Mouse (Mus musculus): ENCODE data around the gene Hspb8. TPM values are rescaled to one million over a fixed set of nuclear protein-coding genes. Genes with fewer than 3 reads are reported as not detected.
"Not testable (repeated sequence)": the region's sequence is repeated elsewhere in the genome, so short reads cannot be mapped to it uniquely, and the experiment has no call there.

Gene Hspb8
- polyA plus RNA-seq, 1 experiment from 2014 or later: 6.1 TPM

GRCm38 (mm10) chr5:116445634-116446367, 23.1 kb upstream of the Hspb8 start:
- H3K9me3 ChIP-seq: no peaks in the 10 kb centered on the region
- H3K4me2 ChIP-seq: no peak overlapping the region
- ATAC-seq (ENCODE audit: low FRiP score): no peak
- no peaks in the 10 kb centered on the region for H3K27me3 ChIP-seq
- WGBS: 56% methylated on average over 10 of the region's 10 CpGs
- H3K36me3 ChIP-seq: peaks cover 43% of the 10 kb centered on the region
- 0 out of 2 replicates have a peak overlapping the region, but pooled peaks have one; percentile 23 for H3K27ac ChIP-seq
- no peak overlapping the region for H3K4me3 ChIP-seq
- no peak overlapping the region for H3K9ac ChIP-seq
- H3K4me1 ChIP-seq (replicated peaks): peaks cover 57% of the 10 kb centered on the region

GRCm38 (mm10) chr5:116444517-116444916, 21.9 kb upstream of the Hspb8 start:
- 51% methylated on average over 27 of the region's 27 CpGs for WGBS
- Histone ChIP-seq H3K27me3 (no peaks in the 10 kb centered on the region), H3K4me3 (no peak overlapping the region), H3K4me1 (replicated peaks) (peaks cover 56% of the 10 kb centered on the region), H3K4me2 (no peak overlapping the region), H3K27ac (peak overlapping the region; percentile 55), H3K9ac (no peak overlapping the region), H3K36me3 (peaks cover 40% of the 10 kb centered on the region), H3K9me3 (no peaks in the 10 kb centered on the region)
- no peak for ATAC-seq (ENCODE audit: low FRiP score)

- Histone ChIP-seq H3K4me2 (no peak overlapping the region), H3K27ac (peak overlapping the region; percentile 64), H3K4me1 (replicated peaks) (peaks cover 47% of the 10 kb centered on the region), H3K4me3 (no peak overlapping the region), H3K9ac (no peak overlapping the region), H3K9me3 (no peaks in the 10 kb centered on the region), H3K36me3 (peaks cover 40% of the 10 kb centered on the region), H3K27me3 (no peaks in the 10 kb centered on the region)
- no peak for ATAC-seq (ENCODE audit: low FRiP score)
- 58% methylated on average over 8 of the region's 8 CpGs for WGBS
These were observed 20.8 kb upstream of the Hspb8 start for GRCm38 (mm10) chr5:116443459-116443940.

- no peaks in the 10 kb centered on the region for H3K27me3 ChIP-seq
- no peak overlapping the region for H3K9ac ChIP-seq
- H3K27ac ChIP-seq: peak overlapping the region; percentile 64
- ATAC-seq (ENCODE audit: low FRiP score): no peak
- H3K4me3 ChIP-seq: no peak overlapping the region
- no peaks in the 10 kb centered on the region for H3K9me3 ChIP-seq
- H3K36me3 ChIP-seq: peaks cover 40% of the 10 kb centered on the region
- no peak overlapping the region for H3K4me2 ChIP-seq
- 71% methylated on average over 7 of the region's 7 CpGs for WGBS
- peaks cover 44% of the 10 kb centered on the region for H3K4me1 ChIP-seq (replicated peaks)
These were observed 20.2 kb upstream of the Hspb8 start for GRCm38 (mm10) chr5:116442697-116443458.

DNA sequence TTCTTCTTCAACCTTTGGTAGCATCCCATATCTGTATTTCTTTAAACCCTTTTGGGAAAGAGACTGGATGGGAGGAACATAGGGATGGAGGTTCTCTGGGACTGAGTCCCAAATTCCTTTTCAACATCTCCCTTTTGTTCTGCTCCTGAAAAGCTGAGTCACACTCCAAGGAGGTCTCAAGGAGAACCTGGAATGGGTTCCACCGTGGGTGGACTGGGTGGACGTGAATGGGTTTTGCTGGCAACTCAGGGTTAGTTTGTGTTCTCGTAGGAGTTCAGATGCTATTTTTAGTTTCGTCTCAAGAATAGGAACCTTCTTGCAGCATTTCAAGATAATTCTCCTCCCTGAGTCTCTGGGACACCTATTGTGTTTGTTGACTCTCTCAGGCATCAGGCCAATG, 17.6 kb upstream of the Hspb8 start:
- no peak overlapping the region for H3K27ac ChIP-seq
- peaks cover 34% of the 10 kb centered on the region for H3K4me1 ChIP-seq (replicated peaks)
- 75% methylated on average over 4 of the region's 4 CpGs for WGBS
- H3K9ac ChIP-seq: no peak overlapping the region
- no peak overlapping the region for H3K4me2 ChIP-seq
- no peak overlapping the region for H3K4me3 ChIP-seq
- no peak for ATAC-seq (ENCODE audit: low FRiP score)
- H3K36me3 ChIP-seq: peaks cover 32% of the 10 kb centered on the region
- H3K27me3 ChIP-seq: no peaks in the 10 kb centered on the region
- no peaks in the 10 kb centered on the region for H3K9me3 ChIP-seq

DNA sequence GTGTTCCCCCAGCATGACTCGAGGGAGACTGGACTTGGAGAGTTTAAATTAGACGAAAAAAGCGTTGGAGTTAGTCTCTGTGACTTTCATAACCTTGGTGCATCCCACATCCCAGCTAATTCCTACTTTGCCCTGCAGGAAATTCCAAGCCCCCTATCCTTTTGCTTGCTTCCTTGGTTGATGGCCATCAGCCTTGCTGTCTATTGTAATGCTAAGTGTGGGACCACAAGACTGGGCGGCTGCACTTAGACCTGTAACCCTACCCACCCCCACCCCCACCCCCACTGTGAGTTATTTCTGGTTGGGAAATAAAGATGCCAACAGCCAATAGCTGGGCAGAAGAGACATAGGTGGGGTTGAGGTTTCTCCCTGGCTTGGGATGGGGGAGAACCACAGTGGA, 15.7 kb upstream of the Hspb8 start:
- no peak overlapping the region for H3K4me2 ChIP-seq
- ATAC-seq (ENCODE audit: low FRiP score): no peak
- WGBS: 20% methylated on average over 4 of the region's 4 CpGs
- H3K27ac ChIP-seq: no peak overlapping the region
- no peak overlapping the region for H3K4me3 ChIP-seq
- no peak overlapping the region for H3K9ac ChIP-seq
- peaks cover 17% of the 10 kb centered on the region for H3K36me3 ChIP-seq
- H3K4me1 ChIP-seq (replicated peaks): peaks cover 23% of the 10 kb centered on the region
- H3K9me3 ChIP-seq: no peaks in the 10 kb centered on the region
- H3K27me3 ChIP-seq: no peaks in the 10 kb centered on the region

DNA sequence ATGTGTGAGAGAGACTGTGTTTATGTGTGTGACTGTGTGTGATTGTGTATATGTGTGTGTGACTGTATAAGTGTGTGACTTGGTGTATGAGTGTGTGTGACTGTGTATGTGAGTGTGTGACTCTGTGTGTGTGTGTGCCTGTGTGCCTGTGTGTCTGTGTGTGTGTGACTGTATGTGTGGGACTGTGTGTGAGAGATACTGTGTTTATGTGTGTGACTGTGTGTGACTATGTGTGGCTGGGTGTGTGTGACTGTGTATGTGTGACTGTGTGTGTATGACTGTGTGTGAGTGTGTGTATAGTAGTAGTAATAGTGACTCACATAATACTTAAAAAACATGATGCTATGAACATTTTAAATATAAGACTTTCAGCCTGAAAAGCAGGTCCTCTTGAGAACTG, 13.5 kb upstream of the Hspb8 start:
- 0 out of 2 replicates have a peak overlapping the region, but pooled peaks have one; percentile 10 for H3K27ac ChIP-seq
- no peaks in the 10 kb centered on the region for H3K27me3 ChIP-seq
- H3K36me3 ChIP-seq: no peaks in the 10 kb centered on the region
- no peak overlapping the region for H3K4me3 ChIP-seq
- no peak overlapping the region for H3K4me2 ChIP-seq
- H3K9ac ChIP-seq: no peak overlapping the region
- H3K4me1 ChIP-seq (replicated peaks): peaks cover 14% of the 10 kb centered on the region
- no peak for ATAC-seq (ENCODE audit: low FRiP score)
- no peaks in the 10 kb centered on the region for H3K9me3 ChIP-seq

GRCm38 (mm10) chr5:116434976-116435850, 12.5 kb upstream of the Hspb8 start:
- Histone ChIP-seq H3K27me3 (no peaks in the 10 kb centered on the region), H3K4me1 (replicated peaks) (peaks cover 14% of the 10 kb centered on the region), H3K9me3 (no peaks in the 10 kb centered on the region), H3K27ac (0 out of 2 replicates have a peak overlapping the region, but pooled peaks have one; percentile 8), H3K9ac (no peak overlapping the region), H3K4me3 (no peak overlapping the region), H3K4me2 (no peak overlapping the region), H3K36me3 (no peaks in the 10 kb centered on the region)
- 54% methylated on average over 13 of the region's 13 CpGs for WGBS
- no peak for ATAC-seq (ENCODE audit: low FRiP score)

DNA sequence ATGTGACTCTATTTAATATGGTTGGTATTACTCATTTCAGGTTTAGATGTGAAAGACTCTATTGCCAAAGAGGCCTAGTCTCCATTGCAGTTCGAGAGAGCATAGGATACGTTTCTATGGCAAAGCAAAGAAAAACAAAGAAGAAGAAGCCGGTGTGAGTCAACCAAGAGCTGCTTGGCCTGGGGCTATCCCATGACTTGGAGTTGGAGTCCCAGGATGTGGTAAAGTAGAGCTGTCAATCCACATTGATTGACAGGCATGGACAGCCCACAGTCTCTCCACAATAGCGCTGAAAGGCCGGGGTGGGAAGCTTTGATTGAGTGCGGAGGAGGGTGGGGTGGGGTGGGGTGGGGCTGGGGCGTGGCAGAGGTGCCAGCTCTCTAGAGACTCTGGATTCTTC, 10.2 kb upstream of the Hspb8 start:
- Histone ChIP-seq H3K4me2 (no peak overlapping the region), H3K4me1 (replicated peaks) (peaks cover 14% of the 10 kb centered on the region), H3K9ac (no peak overlapping the region), H3K4me3 (no peak overlapping the region), H3K36me3 (no peaks in the 10 kb centered on the region), H3K27me3 (no peaks in the 10 kb centered on the region), H3K9me3 (no peaks in the 10 kb centered on the region), H3K27ac (no peak overlapping the region)
- ATAC-seq (ENCODE audit: low FRiP score): no peak
- 50% methylated on average over 7 of the region's 7 CpGs for WGBS

- Histone ChIP-seq H3K27me3 (peaks cover 11% of the 10 kb centered on the region), H3K4me3 (no peak overlapping the region), H3K4me2 (no peak overlapping the region), H3K36me3 (no peaks in the 10 kb centered on the region), H3K9ac (no peak overlapping the region), H3K9me3 (no peaks in the 10 kb centered on the region), H3K4me1 (replicated peaks) (peaks cover 14% of the 10 kb centered on the region), H3K27ac (no peak overlapping the region)
- 82% methylated on average over 2 of the region's 2 CpGs for WGBS
- ATAC-seq (ENCODE audit: low FRiP score): no peak
These were observed 4.0 kb upstream of the Hspb8 start for GRCm38 (mm10) chr5:116426701-116427100.

DNA sequence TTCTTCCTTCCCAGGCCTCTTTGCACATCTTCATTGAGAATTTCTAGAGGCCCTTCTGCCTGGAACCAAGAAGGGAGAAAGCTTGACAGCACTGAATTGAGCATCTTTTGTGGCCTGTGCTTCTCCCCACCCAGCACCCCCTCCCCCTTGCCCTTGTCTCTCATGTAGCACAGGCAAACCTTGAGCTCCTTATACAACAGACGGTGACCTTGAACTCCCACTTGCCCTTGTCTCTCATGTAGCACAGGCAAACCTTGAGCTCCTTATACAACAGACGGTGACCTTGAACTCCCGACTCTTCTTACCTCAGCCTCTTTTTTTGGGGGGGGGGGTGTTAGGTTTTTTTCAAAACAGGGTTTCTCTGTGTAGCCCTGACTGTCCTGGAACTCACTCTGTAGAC, 3.0 kb upstream of the Hspb8 start:
- Histone ChIP-seq H3K27me3 (peaks cover 15% of the 10 kb centered on the region), H3K4me1 (replicated peaks) (peaks cover 17% of the 10 kb centered on the region)
- not testable (repeated sequence) for H3K9ac ChIP-seq; H3K36me3 ChIP-seq; H3K4me2 ChIP-seq; H3K9me3 ChIP-seq; H3K4me3 ChIP-seq; ATAC-seq (ENCODE audit: low FRiP score); H3K27ac ChIP-seq
- WGBS: 85% methylated on average over 3 of the region's 3 CpGs

DNA sequence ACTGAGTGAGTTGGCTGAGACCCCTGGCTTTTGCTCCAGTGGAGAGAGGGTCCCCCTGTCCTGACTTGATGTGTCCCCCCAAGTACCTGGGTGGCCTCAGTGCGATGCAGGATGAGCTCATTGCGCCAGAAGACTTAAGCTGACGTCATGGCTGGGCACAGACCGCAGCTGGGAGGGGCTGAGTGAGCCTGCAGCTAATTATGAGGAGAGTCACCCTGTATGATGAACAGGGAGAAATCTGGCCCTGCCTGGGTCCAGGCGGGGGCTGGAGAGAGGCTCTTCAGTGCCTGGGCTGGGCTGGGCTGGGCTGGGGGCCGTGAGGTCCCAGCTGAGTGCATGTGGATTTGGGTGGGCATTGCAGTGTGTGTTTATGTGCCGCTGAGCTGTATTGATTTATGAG, 2.6 kb upstream of the Hspb8 start:
- Histone ChIP-seq H3K36me3 (no peaks in the 10 kb centered on the region), H3K9me3 (no peaks in the 10 kb centered on the region), H3K9ac (no peak overlapping the region), H3K4me3 (no peak overlapping the region), H3K27me3 (peaks cover 15% of the 10 kb centered on the region), H3K4me1 (replicated peaks) (peaks cover 20% of the 10 kb centered on the region), H3K27ac (no peak overlapping the region), H3K4me2 (no peak overlapping the region)
- no peak for ATAC-seq (ENCODE audit: low FRiP score)
- 65% methylated on average over 7 of the region's 7 CpGs for WGBS
